Mouse (Mus musculus): ENCODE measurements around the gene Tmem176b. TPM values are rescaled to one million over a fixed set of nuclear protein-coding genes. Genes with fewer than 3 reads are reported as not detected.
"Not testable (repeated sequence)": the region's sequence is repeated elsewhere in the genome, so short reads cannot be mapped to it uniquely, and the experiment has no call there.

Gene Tmem176b
- polyA plus RNA-seq (2016; fragmentation: Nextera tagmentation; extraction: Ambion mirVana) = 38.1 and 54.6 TPM in 2 replicates

DNA sequence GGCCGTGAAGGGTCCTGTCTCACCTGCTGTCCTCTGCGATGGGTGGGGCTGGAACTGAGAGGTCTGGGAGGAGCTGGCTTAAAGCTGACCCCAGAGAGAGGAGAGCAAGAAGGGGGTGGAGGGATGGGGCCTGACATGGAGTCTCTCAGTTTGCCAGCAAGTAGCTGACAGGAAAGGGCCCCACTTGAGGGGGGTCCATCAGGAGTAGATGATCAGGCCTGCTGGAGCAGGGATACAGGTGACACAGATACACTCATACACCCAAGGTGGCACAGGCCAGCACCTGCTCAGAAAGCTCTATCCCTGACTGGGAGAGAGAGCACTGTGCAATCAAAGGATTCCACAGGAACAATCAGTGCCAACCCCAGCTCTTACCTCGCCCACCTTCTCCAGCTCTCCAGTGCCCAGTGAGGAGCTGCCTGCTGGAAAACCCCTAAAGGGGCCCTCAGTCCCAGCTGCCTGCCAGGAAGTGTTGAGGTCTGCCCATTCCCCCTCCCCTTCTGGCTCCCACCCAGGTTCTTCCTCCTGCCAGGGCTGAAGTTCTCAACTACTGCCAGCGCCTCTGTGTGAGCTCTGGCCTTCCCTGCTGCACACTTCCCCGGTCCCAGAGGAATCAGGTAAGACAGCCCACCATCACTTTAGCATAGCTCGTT is at the start of gene Tmem176b:
Gene Tmem176b, minus strand, starts transcription at position 524 of the 653 bp plus-strand sequence.
- H3K9me3 ChIP-seq = no peaks in the 10 kb centered on the region
- H3K4me1 ChIP-seq = peaks cover 31% of the 10 kb centered on the region
- WGBS = 21% methylated on average over 6 of the region's 6 CpGs
- peak within 1 kb of the TSS; percentile 85 for H3K27ac ChIP-seq (replicated peaks)
- peaks cover 9% of the 10 kb centered on the region; the same call in 1 of the 2 replicates for H3K36me3 ChIP-seq (replicated peaks)
- DNase-seq (ENCODE audit: low spot score) = peak; percentile 84
- no peaks in the 10 kb centered on the region for H3K27me3 ChIP-seq (replicated peaks; ENCODE audit: low read depth, poor library complexity, severe bottlenecking)
- H3K4me3 ChIP-seq = peak within 1 kb of the TSS; percentile 54

DNA sequence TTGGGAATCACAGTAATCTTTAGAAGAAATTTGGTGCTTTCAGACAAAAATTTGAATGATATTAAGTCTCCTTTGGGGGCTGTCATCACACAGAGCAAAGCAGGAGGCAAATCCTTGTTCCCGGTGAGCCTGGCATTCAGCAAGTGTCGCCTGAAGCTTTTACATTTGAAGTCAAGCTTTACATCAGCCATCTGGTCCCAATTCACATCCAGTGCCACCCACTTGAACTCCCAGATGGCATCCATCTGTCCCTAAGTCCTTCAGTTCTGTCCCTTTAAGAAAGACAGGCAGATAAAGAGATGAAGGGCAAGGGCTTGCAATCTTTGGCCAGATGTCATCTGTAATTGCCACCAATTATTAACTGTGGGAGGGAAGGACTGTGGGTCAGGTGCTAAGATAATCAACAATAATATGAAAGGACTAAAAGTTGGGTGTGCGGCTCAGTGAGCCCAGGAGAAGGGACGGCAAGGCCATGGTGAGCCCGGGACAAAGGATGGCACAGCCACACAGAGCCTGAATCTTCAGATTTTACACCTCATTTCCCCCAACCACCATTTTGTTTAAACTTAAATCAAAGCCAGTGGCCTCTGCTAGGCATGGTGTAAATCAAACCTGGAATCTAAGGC is 35.3 kb upstream of the Tmem176b start:
- no peaks in the 10 kb centered on the region for H3K9me3 ChIP-seq
- no peaks in the 10 kb centered on the region for H3K36me3 ChIP-seq (replicated peaks)
- no peak for DNase-seq (ENCODE audit: low spot score)
- WGBS = 62% methylated on average over 5 of the region's 5 CpGs
- H3K27ac ChIP-seq (replicated peaks) = no peak overlapping the region
- H3K27me3 ChIP-seq (replicated peaks; ENCODE audit: low read depth, poor library complexity, severe bottlenecking) = no peaks in the 10 kb centered on the region
- no peak overlapping the region for H3K4me3 ChIP-seq
- no peaks in the 10 kb centered on the region; the same call in 1 of the 2 replicates for H3K4me1 ChIP-seq

DNA sequence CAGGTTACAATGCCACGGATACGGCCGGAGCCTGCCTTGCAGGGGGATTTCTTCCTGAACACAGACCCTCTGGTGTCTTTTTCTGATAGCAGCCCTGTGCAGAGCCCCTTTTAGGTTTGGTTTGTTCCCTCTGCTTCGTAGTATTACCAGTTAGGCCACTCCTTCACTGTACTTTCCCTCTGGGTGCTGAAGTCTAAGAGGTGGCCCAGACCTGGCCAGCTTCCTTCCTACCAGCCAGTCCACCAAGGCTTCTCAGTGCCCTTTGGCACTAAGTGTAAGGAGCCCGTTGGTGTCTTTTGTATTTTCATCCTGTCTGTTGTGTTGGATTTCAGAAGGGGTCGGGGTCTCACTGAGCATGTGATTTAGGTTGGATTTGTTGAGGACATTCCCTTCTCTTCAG is 34.2 kb upstream of the Tmem176b start:
- no peaks in the 10 kb centered on the region; the same call in 1 of the 2 replicates for H3K4me1 ChIP-seq
- DNase-seq (ENCODE audit: low spot score) = no peak
- H3K27ac ChIP-seq (replicated peaks) = no peak overlapping the region
- H3K36me3 ChIP-seq (replicated peaks) = no peaks in the 10 kb centered on the region
- H3K9me3 ChIP-seq = no peaks in the 10 kb centered on the region
- 85% methylated on average over 6 of the region's 6 CpGs for WGBS
- no peak overlapping the region for H3K4me3 ChIP-seq
- H3K27me3 ChIP-seq (replicated peaks; ENCODE audit: low read depth, poor library complexity, severe bottlenecking) = no peaks in the 10 kb centered on the region

DNA sequence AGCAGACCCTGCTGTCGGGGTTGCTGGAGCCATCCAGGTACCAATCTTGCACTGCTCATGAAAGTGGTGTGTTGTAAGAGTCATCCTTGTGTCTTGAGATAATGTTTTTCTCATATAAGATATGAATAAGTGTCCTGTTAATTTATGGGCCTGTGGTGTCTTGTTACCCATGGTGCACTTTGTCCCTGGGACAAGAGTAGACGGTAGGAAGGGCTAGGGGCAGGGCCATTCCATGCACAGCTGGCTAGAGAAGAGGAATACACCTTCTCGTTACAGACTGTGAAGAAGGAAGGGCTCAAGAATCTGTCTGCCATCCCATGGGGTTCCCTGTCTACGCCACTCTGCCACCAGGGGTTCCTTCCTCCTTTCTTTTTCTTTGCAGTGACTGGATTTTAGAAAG is 33.3 kb upstream of the Tmem176b start:
- Histone ChIP-seq H3K9me3 (no peaks in the 10 kb centered on the region), H3K36me3 (replicated peaks) (no peaks in the 10 kb centered on the region), H3K4me3 (no peak overlapping the region), H3K27me3 (replicated peaks; ENCODE audit: low read depth, poor library complexity, severe bottlenecking) (no peaks in the 10 kb centered on the region), H3K27ac (replicated peaks) (no peak overlapping the region), H3K4me1 (no peaks in the 10 kb centered on the region)
- no peak for DNase-seq (ENCODE audit: low spot score)
- 82% methylated on average over 4 of the region's 4 CpGs for WGBS

DNA sequence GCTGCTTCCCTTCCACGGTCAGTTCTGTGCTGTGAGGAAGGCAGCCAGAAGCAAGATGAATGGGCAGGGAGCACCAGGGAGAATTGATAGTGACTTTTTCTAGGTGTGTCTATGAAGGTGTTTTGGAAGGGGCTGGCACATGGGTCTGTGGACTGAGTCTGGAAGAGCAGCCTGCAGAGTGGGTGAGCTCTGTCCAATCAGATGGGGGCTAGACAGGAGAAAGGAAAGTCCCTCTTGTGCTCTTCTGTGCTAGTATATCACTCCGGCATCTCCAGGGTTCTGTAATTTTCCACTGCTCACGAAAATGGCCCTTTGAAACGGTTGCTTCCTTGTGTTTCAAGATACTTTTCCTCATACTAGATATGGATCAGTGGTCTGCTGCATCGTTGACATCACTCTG is 31.3 kb upstream of the Tmem176b start, which contains the start of gene Aoc1:
Gene Aoc1, plus strand, starts transcription at position 301 of the 400 bp plus-strand sequence.
- Histone ChIP-seq H3K27me3 (replicated peaks; ENCODE audit: low read depth, poor library complexity, severe bottlenecking) (0 out of 2 replicates have a peak, but pooled peaks cover 3% of the 10 kb centered on the region), H3K27ac (replicated peaks) (no peak within 1 kb of the TSS), H3K36me3 (replicated peaks) (no peaks in the 10 kb centered on the region), H3K4me1 (no peaks in the 10 kb centered on the region), H3K9me3 (no peaks in the 10 kb centered on the region), H3K4me3 (no peak within 1 kb of the TSS)
- WGBS = 84% methylated on average over 5 of the region's 5 CpGs
- no peak for DNase-seq (ENCODE audit: low spot score)

DNA sequence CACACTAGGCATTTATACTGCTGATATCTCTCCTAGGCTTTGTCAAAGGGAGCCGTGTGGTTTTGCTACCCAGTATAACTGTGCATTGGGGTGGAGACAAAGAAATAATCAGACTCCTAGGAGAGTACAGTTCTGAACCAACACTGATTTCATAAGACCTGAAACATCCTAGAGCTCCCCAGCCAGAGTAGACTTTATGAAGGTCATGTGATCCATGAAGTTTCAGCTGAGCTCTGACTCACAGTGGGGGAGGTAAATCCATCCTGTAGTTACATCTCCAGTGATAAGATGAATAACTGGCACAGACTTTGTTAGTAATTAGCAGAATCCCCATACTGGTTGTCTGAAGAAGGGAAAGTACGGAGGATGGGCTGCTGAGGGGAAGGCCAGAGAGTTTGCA is 28.5 kb upstream of the Tmem176b start:
- DNase-seq (ENCODE audit: low spot score) = no peak
- Histone ChIP-seq H3K9me3 (no peaks in the 10 kb centered on the region), H3K27ac (replicated peaks) (no peak overlapping the region), H3K27me3 (replicated peaks; ENCODE audit: low read depth, poor library complexity, severe bottlenecking) (0 out of 2 replicates have a peak, but pooled peaks cover 6% of the 10 kb centered on the region), H3K36me3 (replicated peaks) (no peaks in the 10 kb centered on the region), H3K4me3 (no peak overlapping the region), H3K4me1 (peaks cover 5% of the 10 kb centered on the region; the same call in 1 of the 2 replicates)
- 93% methylated on average over 2 of the region's 2 CpGs for WGBS

DNA sequence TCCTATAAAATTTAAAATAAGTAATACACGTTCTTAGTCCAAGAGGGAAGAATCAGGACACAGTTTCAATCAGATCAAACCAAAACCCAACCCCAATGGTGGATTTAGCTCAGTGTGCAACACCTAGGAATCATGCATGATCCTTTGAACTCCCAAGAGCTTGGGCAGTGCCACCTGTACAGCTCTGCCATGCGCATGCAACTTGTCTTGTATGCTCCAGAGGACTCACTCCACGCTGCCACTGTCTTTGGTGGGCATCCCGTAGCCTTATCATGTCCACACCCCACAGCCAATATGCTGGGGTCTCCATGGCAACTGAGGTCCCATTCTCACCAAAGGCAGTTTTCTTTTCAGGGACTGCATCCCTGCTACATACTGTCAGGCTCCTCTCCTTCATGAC is 25.9 kb upstream of the Tmem176b start:
- H3K27ac ChIP-seq (replicated peaks) = no peak overlapping the region
- H3K36me3 ChIP-seq (replicated peaks) = no peaks in the 10 kb centered on the region
- WGBS = 56% methylated on average over 4 of the region's 4 CpGs
- DNase-seq (ENCODE audit: low spot score) = peak; percentile 6
- H3K27me3 ChIP-seq (replicated peaks; ENCODE audit: low read depth, poor library complexity, severe bottlenecking) = 0 out of 2 replicates have a peak, but pooled peaks cover 9% of the 10 kb centered on the region
- peaks cover 5% of the 10 kb centered on the region; the same call in 1 of the 2 replicates for H3K4me1 ChIP-seq
- H3K4me3 ChIP-seq = no peak overlapping the region
- no peaks in the 10 kb centered on the region for H3K9me3 ChIP-seq

DNA sequence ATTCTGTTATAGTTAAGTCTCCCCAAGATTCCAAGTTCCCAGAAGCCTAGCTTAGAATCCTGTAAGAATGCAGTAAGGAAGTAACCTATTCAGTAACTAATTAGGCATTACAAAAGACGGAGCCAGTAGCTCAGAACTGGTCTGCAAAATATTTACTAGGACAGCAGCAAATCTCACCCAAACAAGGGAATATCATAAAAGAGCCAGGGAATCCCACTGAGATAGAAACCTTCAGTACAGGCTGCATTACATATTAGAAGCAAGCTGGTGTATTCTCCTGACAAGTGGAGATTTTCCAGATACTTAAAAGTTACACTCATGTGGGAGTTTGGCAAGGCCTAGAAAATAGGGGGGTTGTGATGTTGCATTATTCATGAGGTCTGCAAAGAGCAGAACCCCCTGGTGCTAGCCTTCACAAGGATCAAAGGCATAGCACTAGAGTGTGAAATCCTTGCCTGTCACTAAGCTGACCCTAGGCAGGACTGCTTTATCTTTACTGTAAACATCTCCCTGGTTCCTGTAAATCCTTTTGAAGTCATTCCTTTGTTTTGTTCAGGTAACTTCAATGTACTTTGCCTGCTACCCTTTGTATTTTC is 25.2 kb upstream of the Tmem176b start:
- DNase-seq (ENCODE audit: low spot score) = peak; percentile 4
- H3K4me3 ChIP-seq; H3K27me3 ChIP-seq (replicated peaks; ENCODE audit: low read depth, poor library complexity, severe bottlenecking); H3K9me3 ChIP-seq; H3K36me3 ChIP-seq (replicated peaks); H3K27ac ChIP-seq (replicated peaks); H3K4me1 ChIP-seq: not testable (repeated sequence)
- 11% methylated on average over 1 of the region's 1 CpGs for WGBS

DNA sequence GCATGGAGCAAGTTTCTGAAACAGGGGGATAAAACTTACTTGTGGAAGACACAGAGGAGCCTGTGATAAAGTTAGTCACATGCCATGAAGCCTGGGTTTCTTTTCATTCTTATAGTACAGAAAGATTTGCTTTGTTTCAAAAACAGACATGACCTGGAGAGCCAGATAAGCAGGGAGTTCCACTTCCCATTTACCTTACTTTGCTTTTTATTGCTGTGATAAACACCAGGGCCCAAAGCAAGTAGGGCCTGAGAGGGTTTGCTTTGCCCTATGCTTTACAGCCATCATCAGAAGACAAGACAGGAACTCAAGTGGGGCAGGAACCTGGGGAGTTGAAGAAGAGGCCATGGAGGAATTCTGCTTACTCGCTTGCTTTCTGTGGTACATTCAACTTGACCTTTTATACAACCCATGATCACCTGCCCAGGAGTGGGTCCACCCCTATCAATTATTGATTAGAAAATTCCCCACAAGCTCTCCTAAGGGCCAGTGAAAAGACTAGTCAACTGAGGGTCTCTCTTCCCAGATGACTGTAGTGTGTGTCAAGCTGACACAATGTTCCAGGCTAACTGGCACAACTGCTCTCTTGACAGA is 24.0 kb upstream of the Tmem176b start:
- no peak for DNase-seq (ENCODE audit: low spot score)
- no peaks in the 10 kb centered on the region for H3K9me3 ChIP-seq
- H3K27me3 ChIP-seq (replicated peaks; ENCODE audit: low read depth, poor library complexity, severe bottlenecking) = 0 out of 2 replicates have a peak, but pooled peaks cover 9% of the 10 kb centered on the region
- peaks cover 8% of the 10 kb centered on the region; the same call in 1 of the 2 replicates for H3K4me1 ChIP-seq
- no peak overlapping the region for H3K4me3 ChIP-seq
- H3K27ac ChIP-seq (replicated peaks) = no peak overlapping the region
- no peaks in the 10 kb centered on the region for H3K36me3 ChIP-seq (replicated peaks)
- WGBS = 88% methylated on average over 1 of the region's 1 CpGs

DNA sequence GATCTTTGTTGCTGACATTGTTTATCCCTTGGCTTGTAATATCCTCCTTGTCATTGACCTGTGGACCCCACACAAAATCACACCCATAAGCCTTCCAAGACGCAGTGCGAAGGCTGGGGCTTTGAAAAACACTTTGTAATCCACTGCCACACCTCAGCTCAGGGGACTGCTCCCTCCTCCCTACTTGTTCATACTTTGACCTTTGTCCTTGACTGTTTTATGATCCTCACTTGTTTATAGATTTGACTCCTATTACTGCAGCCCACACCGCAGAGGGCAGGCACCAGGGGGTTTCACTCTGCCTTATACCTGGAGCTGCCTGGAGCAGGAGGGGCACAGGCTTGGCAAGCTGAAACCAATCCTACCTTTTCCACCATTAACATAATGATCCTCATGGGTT is 23.4 kb upstream of the Tmem176b start:
- Histone ChIP-seq H3K27me3 (replicated peaks; ENCODE audit: low read depth, poor library complexity, severe bottlenecking) (0 out of 2 replicates have a peak, but pooled peaks cover 9% of the 10 kb centered on the region), H3K36me3 (replicated peaks) (no peaks in the 10 kb centered on the region), H3K9me3 (no peaks in the 10 kb centered on the region), H3K4me1 (peaks cover 11% of the 10 kb centered on the region; the same call in 1 of the 2 replicates), H3K4me3 (no peak overlapping the region), H3K27ac (replicated peaks) (no peak overlapping the region)
- 68% methylated on average over 3 of the region's 3 CpGs for WGBS
- peak; percentile 5 for DNase-seq (ENCODE audit: low spot score)

DNA sequence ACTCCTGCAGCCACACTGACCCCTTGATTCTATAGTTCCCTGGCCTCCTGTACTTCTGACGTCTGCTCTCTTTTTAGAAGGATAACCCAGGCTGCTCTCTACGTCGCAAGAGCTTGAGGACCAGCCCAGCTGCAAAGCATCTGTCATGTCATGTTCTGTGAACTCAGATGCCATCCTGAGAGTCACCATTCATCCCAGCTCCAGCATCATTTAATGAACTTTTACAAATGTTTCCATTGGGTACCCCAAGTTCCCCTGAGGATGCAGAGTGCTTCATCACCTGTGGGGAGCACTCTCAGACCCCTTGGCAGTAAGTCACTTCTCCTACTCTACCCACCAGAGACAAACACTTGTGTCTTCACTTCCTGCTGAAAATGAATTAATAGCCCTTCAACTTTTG is 22.9 kb upstream of the Tmem176b start:
- 69% methylated on average over 3 of the region's 3 CpGs for WGBS
- peak; percentile 6 for DNase-seq (ENCODE audit: low spot score)
- H3K27ac ChIP-seq (replicated peaks) = no peak overlapping the region

DNA sequence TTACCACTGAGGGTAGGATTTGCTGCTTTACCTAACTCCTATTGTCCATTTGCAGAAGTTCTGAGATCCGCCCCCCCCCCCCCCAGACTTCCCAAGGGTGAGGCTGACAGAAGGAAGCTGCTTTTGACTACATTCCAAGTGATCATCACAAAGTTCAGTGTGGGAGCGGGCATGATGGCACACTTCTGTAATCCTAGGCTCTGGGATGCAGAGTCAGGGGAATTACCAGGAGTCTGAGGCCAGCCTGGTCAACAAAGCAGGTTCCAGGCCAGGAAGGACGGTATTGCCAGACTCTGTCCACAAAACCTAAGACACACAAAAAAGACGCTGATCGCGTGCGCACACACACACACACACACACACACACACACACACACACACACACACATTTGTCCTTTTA is 22.2 kb upstream of the Tmem176b start:
- no peaks in the 10 kb centered on the region for H3K36me3 ChIP-seq (replicated peaks)
- no peaks in the 10 kb centered on the region for H3K9me3 ChIP-seq
- H3K27ac ChIP-seq (replicated peaks) = no peak overlapping the region
- no peak overlapping the region for H3K4me3 ChIP-seq
- no peak for DNase-seq (ENCODE audit: low spot score)
- WGBS = 86% methylated on average over 7 of the region's 7 CpGs
- H3K4me1 ChIP-seq = peaks cover 11% of the 10 kb centered on the region; the same call in 1 of the 2 replicates
- peaks cover 9% of the 10 kb centered on the region; the same call in 1 of the 2 replicates for H3K27me3 ChIP-seq (replicated peaks; ENCODE audit: low read depth, poor library complexity, severe bottlenecking)

More for the DNA sequence above, 22.9 kb upstream of the Tmem176b start:
- H3K4me1 ChIP-seq = peaks cover 11% of the 10 kb centered on the region; the same call in 1 of the 2 replicates
- peaks cover 9% of the 10 kb centered on the region; the same call in 1 of the 2 replicates for H3K27me3 ChIP-seq (replicated peaks; ENCODE audit: low read depth, poor library complexity, severe bottlenecking)
- H3K36me3 ChIP-seq (replicated peaks) = no peaks in the 10 kb centered on the region
- no peaks in the 10 kb centered on the region for H3K9me3 ChIP-seq
- H3K4me3 ChIP-seq = no peak overlapping the region
